Mouse (Mus musculus) macrophage (primary cell): Measurements from ENCODE around the gene Twf1. TPM values are rescaled to one million over a fixed set of nuclear protein-coding genes. Genes with fewer than 3 reads are reported as not detected.

ENCODE experiments used
- H3K27ac ChIP-seq: fragments of 350-480 bp; formaldehyde crosslinking; 2 replicates; pipeline ENCODE4 v1.9.0; 2021
- H3K36me3 ChIP-seq: fragments of 350-480 bp; formaldehyde crosslinking; 2 replicates; pipeline ENCODE4 v1.9.0; 2021; ENCODE audit errors: inconsistent target
- H3K4me3 ChIP-seq: fragments of 350-480 bp; formaldehyde crosslinking; 2 replicates; pipeline ENCODE4 v1.9.0; 2021; ENCODE audit errors: inconsistent target
- H3K79me2 ChIP-seq: fragments of 350-480 bp; formaldehyde crosslinking; 2 replicates; pipeline ENCODE4 v1.9.0; 2021; ENCODE audit errors: inconsistent target
- WGBS: methylation state at CpG from one replicate; pipeline ENCODE4 v1.1.7; 2026; ENCODE audit warnings: inconsistent platforms; ENCODE audit not compliant: missing documents; 5-methylcytosine and 5-hydroxymethylcytosine counted together
- polyA plus RNA-seq: library from polyadenylated mRNA; stranded (reverse); fragments of 250-400 nt; gene quantifications from 3 replicates; pipeline ENCODE4 v1.2.4, GENCODE M21; 2018; ENCODE audit warnings: inconsistent platforms

Twf1 gene
- polyA plus RNA-seq, 1 experiment from 2014 or later: 113 TPM

GRCm38 (mm10) chr15:94591356-94591755 is 1.7 kb upstream of the Twf1 start:
- Histone ChIP-seq H3K4me3 (no peak overlapping the region), H3K79me2 (peaks cover 31% of the 10 kb centered on the region), H3K27ac (peak overlapping the region; percentile 89)

GRCm38 (mm10) chr15:94590083-94590482 is 394 bp upstream of the Twf1 start:
- WGBS: 21% methylated on average over 8 of the region's 8 CpGs
- no peak overlapping the region for H3K4me3 ChIP-seq
- peaks cover 13% of the 10 kb centered on the region for H3K36me3 ChIP-seq
- peak overlapping the region; percentile 89 for H3K27ac ChIP-seq
- H3K79me2 ChIP-seq: peaks cover 44% of the 10 kb centered on the region

More at GRCm38 (mm10) chr15:94591356-94591755, 1.7 kb upstream of the Twf1 start:
- WGBS: 17% methylated on average over 4 of the region's 4 CpGs
- no peaks in the 10 kb centered on the region for H3K36me3 ChIP-seq

- H3K79me2 ChIP-seq: peaks cover 56% of the 10 kb centered on the region
- H3K27ac ChIP-seq: peak overlapping the region; percentile 66
- WGBS: 82% methylated on average over 9 of the region's 9 CpGs
- peak overlapping the region; percentile 93 for H3K4me3 ChIP-seq
- peaks cover 33% of the 10 kb centered on the region for H3K36me3 ChIP-seq
Observed at GRCm38 (mm10) chr15:94587826-94588715, 1.6 kb downstream of the Twf1 start.

- peaks cover 56% of the 10 kb centered on the region for H3K79me2 ChIP-seq
- 93% methylated on average over 4 of the region's 4 CpGs for WGBS
- H3K4me3 ChIP-seq: no peak overlapping the region
- peaks cover 65% of the 10 kb centered on the region for H3K36me3 ChIP-seq
- no peak overlapping the region for H3K27ac ChIP-seq
Observed at GRCm38 (mm10) chr15:94584738-94585137, 5.0 kb downstream of the Twf1 start.

GRCm38 (mm10) chr15:94583153-94583552 is 6.5 kb downstream of the Twf1 start:
- Histone ChIP-seq H3K4me3 (no peak overlapping the region), H3K79me2 (peaks cover 43% of the 10 kb centered on the region), H3K27ac (no peak overlapping the region), H3K36me3 (peaks cover 75% of the 10 kb centered on the region)
- 97% methylated on average over 10 of the region's 10 CpGs for WGBS

- 88% methylated on average over 7 of the region's 7 CpGs for WGBS
- Histone ChIP-seq H3K4me3 (no peak overlapping the region), H3K36me3 (peaks cover 77% of the 10 kb centered on the region), H3K27ac (no peak overlapping the region), H3K79me2 (peaks cover 33% of the 10 kb centered on the region)
Observed at GRCm38 (mm10) chr15:94582000-94582593, 7.6 kb downstream of the Twf1 start.

- H3K79me2 ChIP-seq: no peaks in the 10 kb centered on the region
- no peak overlapping the region for H3K27ac ChIP-seq
- H3K4me3 ChIP-seq: no peak overlapping the region
- H3K36me3 ChIP-seq: 0 out of 2 replicates have a peak, but pooled peaks cover 12% of the 10 kb centered on the region
- 88% methylated on average over 4 of the region's 4 CpGs for WGBS
Observed at GRCm38 (mm10) chr15:94574566-94575268, 15.0 kb downstream of the Twf1 start.

- no peak overlapping the region for H3K4me3 ChIP-seq
- H3K36me3 ChIP-seq: peaks cover 15% of the 10 kb centered on the region; the same call in 1 of the 2 replicates
- no peak overlapping the region for H3K27ac ChIP-seq
- 88% methylated on average over 7 of the region's 8 CpGs for WGBS
- H3K79me2 ChIP-seq: no peaks in the 10 kb centered on the region
Observed at GRCm38 (mm10) chr15:94572746-94573145, 16.9 kb downstream of the Twf1 start.

GRCm38 (mm10) chr15:94571501-94571900 is 18.2 kb downstream of the Twf1 start:
- H3K36me3 ChIP-seq: peaks cover 17% of the 10 kb centered on the region; the same call in 1 of the 2 replicates
- no peak overlapping the region for H3K4me3 ChIP-seq
- H3K27ac ChIP-seq: no peak overlapping the region
- no peaks in the 10 kb centered on the region for H3K79me2 ChIP-seq
- WGBS: 96% methylated on average over 4 of the region's 4 CpGs

- H3K36me3 ChIP-seq: peaks cover 19% of the 10 kb centered on the region; the same call in 1 of the 2 replicates
- no peaks in the 10 kb centered on the region for H3K79me2 ChIP-seq
- WGBS: 88% methylated on average over 10 of the region's 10 CpGs
- no peak overlapping the region for H3K27ac ChIP-seq
- H3K4me3 ChIP-seq: no peak overlapping the region
Observed at GRCm38 (mm10) chr15:94568496-94569182, 21.1 kb downstream of the Twf1 start.

GRCm38 (mm10) chr15:94565854-94566253 is 23.8 kb downstream of the Twf1 start:
- H3K4me3 ChIP-seq: no peak overlapping the region
- peaks cover 44% of the 10 kb centered on the region for H3K36me3 ChIP-seq
- peak overlapping the region; percentile 39 for H3K27ac ChIP-seq

GRCm38 (mm10) chr15:94564909-94565308 is 24.8 kb downstream of the Twf1 start:
- 49% methylated on average over 2 of the region's 2 CpGs for WGBS
- H3K4me3 ChIP-seq: no peak overlapping the region
- no peaks in the 10 kb centered on the region for H3K79me2 ChIP-seq
- H3K27ac ChIP-seq: no peak overlapping the region
- H3K36me3 ChIP-seq: peaks cover 53% of the 10 kb centered on the region

More at GRCm38 (mm10) chr15:94565854-94566253, 23.8 kb downstream of the Twf1 start:
- WGBS: 15% methylated on average over 9 of the region's 9 CpGs
- no peaks in the 10 kb centered on the region for H3K79me2 ChIP-seq

GRCm38 (mm10) chr15:94558895-94559656 is 30.6 kb downstream of the Twf1 start:
- Histone ChIP-seq H3K79me2 (no peaks in the 10 kb centered on the region), H3K36me3 (peaks cover 73% of the 10 kb centered on the region), H3K27ac (no peak overlapping the region), H3K4me3 (no peak overlapping the region)
- 85% methylated on average over 17 of the region's 17 CpGs for WGBS
